Mouse (Mus musculus) cerebellum, adult 9-10 months (tissue): Measurements from ENCODE around the gene Slc38a3.

Experiments used
- DNase-seq: peaks from one replicate; pipeline ENCODE4 v3.0.0; 2022

The Slc38a3 gene

DNA sequence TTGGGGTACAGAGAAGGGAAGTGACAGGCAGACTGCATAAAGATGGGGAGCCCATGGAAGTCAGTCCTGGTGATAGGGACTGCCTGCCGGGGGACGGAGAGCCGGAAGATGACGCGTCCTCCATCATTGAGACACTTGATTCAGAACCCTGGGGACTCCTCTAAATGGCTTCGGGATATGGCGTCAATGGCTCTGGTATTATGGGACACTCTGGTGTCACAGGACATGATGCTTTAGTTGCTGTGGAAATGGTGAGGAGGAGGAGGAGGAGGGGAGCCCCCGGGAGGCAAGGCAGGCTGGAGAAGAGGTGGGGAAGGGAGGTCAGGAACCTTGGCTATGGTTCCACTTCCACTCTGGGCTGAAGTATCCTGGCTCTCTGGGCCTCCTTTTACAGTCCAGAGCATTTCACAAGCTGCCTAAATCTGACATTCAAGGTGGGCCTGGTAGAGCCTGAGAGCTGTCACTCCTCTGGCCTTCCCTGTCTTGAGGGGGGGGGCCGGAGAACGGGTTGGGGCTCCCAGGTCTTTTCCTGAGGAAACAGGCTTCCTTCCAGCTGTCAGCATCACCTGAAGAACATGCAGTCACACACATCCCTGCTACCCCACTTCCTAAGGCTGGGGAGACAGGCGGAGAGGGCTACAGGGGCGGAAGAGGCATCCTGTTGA is 26.2 kb upstream of the Slc38a3 start:
- DNase-seq = no peak

DNA sequence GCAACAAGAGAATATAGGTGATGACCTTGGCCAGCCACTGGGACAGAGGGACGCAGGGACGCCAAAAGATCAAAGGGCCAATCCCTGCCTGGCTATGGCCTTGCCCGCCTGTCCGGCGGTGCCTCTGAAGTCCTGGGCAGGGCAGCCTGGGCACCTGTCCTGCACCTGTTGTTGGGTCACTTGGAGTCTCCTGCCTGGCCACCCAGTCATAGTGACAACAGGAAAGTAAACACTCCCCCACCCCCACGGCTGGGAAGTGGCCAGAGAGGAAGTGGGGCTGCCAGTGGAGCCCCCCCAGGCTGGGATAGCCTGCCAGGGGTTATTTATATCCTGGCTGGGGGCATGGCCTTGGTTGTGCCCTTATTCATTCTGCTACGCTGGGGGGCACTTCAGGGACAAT is 25.3 kb upstream of the Slc38a3 start:
- no peak for DNase-seq

DNA sequence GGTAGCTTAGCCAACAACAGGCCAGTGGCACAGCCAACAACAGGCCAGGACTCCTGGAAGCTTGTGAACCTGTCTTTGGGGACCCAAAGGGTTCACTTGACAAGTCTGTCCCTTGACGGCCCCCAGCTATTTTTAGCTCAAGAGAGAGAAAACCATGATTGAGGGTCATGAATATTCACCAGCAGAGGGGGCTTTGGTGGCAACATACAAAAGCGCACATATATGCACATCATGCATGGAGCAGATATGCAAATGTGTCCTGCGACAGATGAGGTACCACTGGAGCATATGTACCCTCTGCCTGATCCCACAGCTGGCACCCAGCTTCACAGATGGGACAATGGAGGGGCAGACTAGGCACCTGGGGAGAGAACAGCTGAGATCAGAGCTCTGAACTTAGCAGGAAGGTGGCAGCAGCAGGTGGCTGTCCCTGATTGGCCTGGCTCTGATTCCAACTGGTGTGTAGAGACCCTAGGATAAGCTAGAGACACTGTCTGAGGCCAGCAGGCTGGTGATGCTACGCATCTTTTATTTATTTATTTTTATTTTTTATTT is 24.2 kb upstream of the Slc38a3 start:
- no peak for DNase-seq

DNA sequence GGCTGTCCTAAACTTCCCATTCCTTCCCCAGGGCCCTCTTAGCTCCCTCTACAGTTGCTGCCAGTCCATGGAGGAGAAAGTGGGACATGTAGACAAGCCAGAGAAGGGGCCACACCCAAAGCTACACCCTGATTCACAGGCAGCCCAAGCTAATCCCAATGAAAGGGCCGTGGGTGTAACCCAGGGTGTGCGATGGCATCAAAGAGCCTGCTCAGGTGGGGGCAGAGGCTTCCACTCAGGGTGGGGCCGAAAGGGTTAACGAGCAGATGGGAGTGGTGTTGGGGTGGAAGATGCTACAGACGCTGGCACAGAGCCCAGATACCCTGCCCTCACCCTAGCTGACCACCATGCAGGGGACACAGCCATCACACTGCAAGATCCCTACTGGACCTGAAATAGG is 23.5 kb upstream of the Slc38a3 start:
- no peak for DNase-seq

DNA sequence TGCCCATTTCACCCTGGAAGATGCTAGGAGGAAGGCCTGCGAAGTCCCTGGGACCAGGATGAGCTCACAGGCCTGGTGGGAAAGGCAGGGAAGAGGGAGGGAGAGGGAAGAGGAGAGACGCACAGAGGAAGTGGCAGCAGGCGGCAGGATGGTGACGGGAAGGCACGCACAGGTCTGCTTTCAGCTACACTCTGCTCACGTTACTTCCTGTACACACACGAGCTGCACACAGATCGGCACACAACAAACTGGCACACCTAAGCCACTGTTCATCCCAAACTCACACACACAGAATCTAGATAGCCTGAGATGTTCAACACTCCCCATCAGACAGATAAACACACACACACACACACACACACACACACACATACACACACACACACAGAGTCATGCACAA is 21.1 kb upstream of the Slc38a3 start:
- DNase-seq = no peak

DNA sequence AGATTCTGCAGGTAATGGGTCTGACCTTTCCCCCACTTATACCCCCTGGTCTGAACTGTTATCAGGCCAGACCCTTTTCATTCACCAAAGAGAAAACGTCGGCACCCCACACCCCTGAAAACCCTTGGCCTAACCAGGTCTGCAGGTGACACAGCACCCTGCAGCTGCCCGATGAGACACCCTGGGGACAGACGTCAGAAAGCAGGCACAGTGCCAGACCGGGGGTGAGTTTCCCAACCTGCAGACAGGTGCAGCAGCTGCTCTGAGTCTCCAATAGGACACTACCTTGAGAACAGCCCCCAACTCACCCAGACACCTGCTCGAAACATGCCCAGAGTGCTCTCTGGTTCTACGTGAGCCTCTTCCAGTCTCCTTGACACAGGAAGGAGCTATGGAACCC is 19.6 kb upstream of the Slc38a3 start:
- DNase-seq = no peak

DNA sequence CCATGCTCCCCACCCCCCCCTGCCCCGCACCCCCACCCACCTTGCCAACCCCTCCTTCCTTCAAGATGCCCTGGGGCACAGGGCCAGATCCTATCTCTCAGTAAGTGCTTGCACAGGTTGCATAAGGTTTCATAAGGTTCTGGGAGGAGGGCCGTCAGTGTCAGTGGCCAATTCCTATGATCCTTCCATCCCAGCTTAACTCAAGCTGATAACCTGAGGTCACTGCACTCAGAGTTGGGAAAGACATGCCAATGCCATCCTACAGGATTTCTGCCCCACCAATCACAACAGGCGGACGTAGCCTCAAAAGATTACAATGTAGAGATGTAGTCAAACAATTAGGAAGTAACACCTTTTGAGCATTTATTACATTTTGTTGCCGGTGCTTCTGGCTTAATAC is 19.1 kb upstream of the Slc38a3 start:
- DNase-seq = no peak

DNA sequence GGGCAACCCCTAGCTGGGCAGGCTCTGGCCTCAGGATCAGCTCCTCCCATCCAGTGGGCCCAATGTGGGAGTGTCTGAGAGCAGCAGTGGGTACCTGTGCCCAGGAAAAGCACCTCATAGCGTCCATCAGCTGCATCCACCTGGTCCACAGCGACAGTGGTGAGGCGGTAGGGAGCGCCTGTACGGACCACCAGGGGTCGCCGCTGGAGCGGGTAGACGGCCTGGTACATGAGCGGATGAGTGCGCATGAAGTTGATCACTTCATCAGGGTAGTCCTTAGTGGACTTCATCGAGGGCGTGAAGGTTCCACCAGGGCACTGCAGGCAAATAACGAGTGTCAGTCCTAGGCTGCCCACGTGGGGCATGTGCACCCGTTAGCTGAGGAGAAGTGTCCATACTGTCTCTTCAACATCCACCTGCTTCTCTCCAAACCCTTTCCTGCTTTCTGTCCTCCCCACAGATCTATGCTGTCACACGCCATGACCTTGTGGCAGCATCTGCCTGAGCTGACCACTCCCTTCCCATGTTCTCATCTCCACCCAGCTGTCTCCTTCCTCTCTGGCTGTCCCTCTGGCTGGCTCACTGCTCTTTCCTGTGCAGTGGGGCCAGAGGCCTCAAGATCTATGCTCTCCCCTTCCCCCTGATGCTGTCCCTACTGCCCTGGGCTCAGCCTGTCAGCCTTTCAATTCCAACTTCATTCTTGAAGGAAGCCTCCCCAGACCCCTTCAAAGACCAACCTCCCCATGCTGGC is 16.1 kb upstream of the Slc38a3 start:
- no peak for DNase-seq

DNA sequence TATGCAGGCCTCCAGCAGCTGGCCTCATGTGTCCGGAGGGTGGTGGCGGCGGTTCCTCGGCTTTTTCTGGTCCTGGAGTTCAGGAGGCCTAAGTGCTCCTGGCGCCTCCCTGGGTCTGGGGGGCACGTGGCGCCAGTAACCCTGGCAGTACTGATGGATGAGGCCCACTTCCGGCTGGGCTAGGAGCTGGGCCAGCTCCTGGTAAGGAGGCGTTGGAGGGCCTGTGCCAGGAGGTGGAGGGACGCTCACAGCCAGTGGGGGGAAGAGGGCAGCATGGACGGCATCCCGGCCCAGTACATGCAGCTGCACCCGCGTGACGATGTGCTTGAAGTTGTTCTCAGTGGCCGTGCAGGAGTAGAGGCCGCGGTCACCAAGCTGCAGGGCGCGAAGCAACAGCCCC is 13.1 kb upstream of the Slc38a3 start:
- DNase-seq = no peak

DNA sequence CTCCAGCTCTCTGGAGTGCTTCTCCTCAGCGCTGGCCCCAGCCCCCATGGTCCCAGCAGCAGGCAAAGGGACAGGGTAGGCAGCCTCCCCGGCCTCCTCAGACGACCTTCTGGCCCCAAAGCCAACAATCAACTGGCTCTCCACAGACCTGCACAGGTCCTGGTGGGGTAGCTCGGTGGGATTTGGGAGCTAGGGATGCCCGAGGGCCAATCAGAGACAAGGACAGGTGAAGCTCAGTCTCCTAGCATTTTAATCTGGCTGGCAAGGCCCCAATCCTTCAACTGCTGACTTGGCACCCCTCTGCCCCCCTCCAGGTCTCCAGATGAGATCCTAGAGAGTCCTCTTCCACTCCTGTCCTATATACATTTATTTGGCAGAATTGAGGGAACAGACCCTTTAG is 10.2 kb upstream of the Slc38a3 start, which contains the start of gene Gnat1:
Gene Gnat1 (minus strand): TSS at position 212 of the 400 bp plus-strand sequence.
- DNase-seq = no peak

DNA sequence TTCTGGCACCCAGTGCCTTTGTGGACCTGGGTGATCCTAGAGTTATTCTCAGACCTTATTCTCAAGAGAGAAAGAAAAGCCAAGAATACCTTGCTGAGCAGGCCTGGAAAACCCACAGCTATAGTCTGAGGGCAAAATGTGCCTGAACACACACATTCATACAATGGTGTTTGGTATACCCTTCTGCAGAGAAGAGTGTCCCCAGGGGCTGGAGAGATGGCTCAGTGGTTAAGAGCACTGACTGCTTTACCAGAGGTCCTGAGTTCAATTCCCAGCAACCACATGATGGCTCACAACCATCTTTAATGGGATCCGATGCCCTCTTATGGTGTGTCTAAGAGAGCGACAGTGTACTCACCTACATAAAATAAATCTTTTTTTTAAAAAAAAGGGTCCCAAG is 9.5 kb upstream of the Slc38a3 start:
- no peak for DNase-seq

DNA sequence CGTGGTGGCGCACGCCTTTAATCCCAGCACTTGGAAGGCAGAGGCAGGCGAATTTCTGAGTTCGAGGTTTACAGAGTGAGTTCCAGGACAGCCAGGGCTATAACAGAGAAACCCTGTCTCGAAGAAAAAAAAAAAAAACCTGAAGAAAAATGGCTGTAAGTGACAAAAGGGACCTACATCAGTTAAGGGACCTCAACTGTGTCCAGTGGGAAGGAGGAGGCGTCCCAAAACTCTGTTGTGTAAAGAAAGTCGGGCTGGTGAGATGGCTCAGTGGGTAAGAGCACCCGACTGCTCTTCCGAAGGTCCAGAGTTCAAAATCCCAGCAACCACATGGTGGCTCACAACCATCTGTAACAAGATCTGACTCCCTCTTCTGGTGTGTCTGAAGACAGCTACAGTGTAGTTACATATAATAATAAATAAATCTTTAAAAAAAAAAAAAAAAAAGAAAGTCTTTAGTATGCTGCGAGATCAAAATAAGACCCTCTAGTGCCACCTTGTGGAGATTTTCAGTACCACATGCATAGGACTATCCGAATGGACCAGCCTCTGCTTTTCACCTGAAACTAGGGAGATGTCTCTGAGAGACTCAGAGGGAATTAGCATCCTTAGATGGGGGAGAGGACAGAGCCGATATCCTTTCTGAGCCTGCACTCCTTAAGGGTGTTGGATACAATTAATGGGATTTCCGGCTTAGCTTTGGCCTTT is 8.6 kb upstream of the Slc38a3 start:
- peak; percentile 88 for DNase-seq

DNA sequence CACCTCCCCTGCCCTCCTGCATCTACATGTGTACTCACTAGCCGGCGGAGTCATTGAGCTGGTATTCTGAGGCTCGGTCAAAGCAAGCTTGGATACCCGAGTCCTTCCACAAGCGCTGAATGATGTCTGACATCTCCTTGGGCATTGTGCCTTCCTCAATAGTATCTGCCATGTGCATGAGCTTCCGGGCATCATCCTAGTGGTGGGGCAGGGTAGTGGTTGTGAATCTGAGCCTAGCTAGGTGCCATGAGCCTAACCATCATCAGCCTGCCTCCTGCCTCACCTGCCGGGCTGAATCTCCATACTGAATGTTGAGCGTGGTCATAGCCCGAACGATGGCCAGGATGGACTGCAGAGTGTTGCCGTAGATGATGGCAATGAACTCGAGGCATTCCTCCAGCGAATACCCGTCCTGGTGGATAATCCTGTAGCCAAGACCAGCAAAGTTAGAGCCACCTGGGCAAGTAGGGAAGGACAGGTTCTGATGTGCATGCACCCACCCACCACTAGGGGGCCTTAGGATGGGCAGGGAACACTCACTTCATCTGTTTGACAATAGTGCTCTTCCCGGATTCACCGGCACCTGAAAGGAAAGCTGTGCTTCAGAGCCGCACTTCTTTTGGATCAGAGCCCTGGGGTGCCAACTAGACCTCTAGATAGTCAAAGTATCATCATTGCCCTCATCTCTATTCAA is 7.9 kb upstream of the Slc38a3 start:
- peak; percentile 71 for DNase-seq

DNA sequence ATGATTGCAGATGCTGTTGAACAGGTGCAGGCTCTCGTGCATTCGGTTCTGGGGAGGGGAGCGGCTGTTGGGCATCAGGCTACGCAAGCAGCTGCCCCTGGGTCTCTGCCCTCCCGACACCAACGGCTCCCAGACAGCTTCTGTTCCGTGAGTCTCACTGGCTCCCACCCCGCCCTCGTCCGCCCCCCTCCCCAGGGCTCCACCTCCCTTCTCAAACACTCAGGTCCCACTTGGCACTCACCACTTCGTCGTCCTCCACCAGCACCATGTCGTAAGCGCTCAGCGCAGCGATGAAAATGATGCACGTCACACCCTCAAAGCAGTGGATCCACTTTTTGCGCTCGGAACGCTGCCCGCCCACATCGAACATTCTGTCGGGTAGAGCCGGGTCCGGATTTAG is 7.0 kb upstream of the Slc38a3 start:
- DNase-seq = no peak

DNA sequence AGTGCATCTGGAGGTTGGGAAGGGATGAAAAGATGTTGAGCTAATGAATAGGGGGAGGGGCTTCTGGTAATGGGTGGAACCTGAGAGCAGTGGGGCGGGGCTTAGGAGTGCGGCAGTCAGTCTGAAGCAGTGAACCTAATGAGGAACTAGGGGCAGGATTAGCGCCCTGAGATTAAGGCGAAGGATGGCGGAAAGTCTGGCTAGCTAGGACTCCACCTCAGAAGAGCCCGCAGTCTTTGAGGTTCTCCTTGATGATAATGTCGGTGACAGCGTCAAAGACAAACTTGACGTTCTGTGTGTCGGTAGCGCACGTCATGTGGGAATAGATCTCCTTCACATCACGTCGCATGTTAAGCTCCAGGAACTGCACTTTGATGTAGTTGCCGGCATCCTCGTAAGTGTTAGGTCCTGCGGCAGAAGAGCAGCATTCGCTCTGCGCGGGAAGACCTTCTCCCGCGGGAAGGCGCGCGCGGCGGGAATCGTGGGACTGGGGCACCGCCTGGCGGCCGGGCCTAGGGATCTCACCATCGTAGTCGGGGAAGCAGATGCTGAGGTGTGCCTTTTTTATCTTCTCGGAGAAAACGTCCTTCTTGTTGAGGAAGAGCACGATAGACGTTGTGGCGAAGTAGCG is 6.5 kb upstream of the Slc38a3 start:
- DNase-seq = no peak

DNA sequence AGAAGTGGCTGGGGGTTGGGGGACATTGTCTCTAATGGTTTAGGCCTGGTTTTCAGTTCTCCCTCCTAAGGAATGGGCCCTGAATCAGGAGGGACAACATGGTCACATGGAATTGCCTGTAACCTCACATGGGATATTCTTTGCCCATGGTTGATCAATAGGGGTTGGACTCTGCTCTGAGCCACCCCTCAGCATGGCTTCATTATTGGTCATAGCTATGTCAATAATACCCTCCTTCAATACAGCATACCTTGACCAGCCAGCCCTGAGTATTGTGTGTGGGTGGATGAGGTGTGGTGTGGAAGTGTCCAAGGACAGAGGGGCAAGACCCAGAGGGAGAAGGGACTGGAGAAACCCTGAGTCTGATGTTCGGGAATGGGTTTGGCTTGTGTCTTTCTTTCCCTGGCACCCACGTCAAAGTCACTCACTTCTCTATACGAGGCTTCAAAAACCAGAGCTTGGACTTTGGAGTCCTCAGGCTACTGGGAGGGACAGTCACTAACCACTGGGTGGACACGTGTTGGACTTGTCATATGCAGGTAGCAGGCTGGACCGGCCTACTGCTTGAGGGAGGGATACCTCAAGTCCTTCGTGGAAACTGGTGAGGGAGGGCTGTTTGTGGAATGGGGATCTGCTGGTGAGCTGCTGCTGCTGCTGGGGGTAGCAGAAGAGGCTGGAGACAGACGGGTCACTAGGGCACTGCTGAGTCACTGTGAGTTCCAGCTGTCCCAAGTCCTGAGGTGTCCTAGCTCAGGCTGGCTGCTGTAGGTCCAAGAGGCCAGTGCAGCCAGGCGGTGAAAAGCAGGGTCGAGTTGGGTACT is 5.5 kb upstream of the Slc38a3 start:
- no peak for DNase-seq

DNA sequence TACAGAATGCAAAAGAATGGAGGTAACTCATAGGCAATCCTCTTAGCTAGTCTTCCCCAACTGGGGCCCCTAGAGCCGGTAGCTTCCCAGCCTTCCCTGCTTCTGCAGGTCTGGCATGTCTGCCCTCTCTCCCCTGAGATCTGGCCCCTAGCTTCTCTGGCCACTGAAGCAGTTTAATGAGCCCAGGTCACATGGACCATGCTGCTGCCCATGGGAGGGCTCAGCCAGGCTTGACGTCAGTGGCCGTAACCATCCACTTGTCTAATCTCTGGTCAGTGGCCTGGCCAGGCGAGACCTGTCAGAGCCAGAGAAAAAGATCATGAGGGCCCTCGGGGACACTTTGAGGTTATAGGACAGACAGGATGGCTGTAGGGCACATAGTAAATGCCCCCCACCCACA is 929 bp upstream of the Slc38a3 start:
- DNase-seq = no peak

DNA sequence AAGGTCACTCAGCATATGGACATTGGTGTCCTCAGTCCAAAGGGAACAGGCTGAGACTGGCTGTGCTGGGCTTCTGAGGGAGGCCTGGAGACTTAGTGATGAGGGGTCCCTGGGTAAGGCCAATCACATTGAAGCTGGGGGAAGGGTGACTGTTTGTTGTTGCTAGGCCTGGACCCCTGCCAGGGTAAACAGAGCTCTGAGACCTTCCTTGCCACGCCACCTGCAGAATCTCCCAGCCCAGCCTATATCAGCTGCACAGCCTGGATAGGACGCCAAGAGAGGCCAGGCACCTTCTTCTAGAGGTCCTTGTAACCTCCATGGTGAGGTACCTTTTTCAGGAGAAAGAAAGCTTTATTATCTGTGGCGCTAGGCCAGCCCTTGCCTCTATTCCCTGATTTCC is 414 bp downstream of the Slc38a3 start:
- DNase-seq = no peak

DNA sequence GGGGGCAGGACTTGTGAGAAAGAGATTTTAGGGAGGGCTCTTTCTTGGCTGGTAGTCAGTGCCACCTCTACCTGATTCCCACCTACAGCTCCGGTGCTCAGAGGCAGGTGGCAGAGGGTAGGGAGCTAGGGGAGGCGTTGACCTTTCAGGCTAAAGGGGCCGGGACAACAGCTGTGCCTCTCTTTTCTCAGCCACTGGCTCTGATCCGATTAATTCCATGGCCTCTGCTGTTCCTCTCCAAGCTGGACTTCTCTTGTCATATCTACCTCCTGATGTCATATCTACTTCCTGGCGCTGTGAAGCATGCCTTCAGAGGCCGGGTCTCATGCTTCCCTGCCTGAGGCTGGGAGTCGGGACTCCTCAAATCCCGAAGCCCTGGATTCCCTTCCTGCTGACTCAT is 1.3 kb downstream of the Slc38a3 start:
- no peak for DNase-seq

DNA sequence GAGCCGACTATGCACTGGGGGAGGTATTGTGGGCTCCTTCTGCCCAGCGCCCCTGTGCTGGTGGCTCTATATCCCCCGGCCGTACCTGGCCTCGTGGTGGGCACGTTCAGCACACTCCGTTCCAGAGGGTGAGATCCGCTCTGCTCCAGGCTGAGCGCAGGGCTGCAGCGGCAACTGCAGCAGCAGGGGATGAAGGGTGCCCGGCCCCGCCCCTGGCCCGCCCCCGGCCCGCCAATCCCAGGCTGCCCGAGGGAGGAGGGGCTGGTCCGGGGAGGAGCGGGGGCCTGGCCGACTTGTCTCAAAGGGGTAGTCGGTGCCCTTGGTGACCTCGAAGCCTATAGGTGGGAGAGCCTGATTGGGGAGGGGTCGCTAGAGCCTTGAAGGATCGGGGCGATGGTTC is 2.1 kb downstream of the Slc38a3 start:
- no peak for DNase-seq

DNA sequence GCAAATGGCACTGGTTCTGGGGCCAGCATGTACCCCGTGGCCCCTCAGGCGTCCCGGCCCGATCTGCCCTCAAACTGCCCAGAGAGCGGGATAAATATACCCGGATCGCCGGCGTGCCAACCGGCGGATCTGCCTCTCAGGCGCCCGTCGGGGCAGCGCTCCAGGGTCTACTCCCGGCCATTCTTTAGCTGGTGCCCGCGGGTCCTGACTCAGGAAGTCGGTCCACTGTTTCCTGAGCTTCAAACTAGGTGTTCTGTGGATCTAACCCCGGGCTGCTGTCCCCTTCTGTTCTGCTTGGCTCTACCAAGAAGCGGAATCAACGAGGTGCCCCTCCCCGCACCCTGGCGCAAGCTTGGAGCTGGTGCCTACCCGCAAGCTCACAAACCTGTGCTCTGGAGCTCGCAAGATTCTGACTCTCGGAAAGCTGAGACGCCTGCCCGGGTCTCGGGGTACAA is 2.6 kb downstream of the Slc38a3 start:
- no peak for DNase-seq

DNA sequence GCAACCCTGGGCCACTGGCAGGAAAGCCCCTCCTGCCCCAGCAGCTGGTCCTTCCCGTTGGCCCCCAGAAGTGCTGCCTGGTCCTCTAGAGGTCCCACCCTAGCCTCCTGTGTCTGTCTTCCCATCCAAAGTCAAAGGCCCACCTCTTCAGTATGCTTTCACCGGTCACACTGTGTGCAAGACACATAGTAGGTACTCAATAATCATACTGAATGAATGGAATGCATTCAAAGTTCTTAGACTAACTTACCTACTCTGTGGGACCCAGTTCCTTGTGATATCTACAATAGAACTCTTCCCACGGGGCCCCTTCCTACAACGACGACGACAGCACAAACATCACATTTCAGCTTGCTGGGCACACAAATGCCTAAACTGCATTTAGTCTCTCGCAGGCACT is 4.0 kb downstream of the Slc38a3 start:
- DNase-seq = no peak
